Mouse (Mus musculus) kidney, postnatal 36 days (tissue): Measurements from ENCODE around the gene Bdh1.
"Not testable (repeated sequence)": the region's sequence is repeated elsewhere in the genome, so short reads cannot be mapped to it uniquely, and the experiment has no call there.

Source experiments
- DNase-seq, 2 experiments: peaks; one replicate each; pipeline ENCODE4 v3.0.0; 2021 to 2022; ENCODE audit warnings: mixed read lengths in 2 of 2

Bdh1 gene

GRCm38 (mm10) chr16:31422000-31422399 lies at the start of gene Bdh1:
Bdh1 (plus strand) TSS chr16:31422280.
- DNase-seq = peak in 1 of 2 experiments; percentile 50

DNA sequence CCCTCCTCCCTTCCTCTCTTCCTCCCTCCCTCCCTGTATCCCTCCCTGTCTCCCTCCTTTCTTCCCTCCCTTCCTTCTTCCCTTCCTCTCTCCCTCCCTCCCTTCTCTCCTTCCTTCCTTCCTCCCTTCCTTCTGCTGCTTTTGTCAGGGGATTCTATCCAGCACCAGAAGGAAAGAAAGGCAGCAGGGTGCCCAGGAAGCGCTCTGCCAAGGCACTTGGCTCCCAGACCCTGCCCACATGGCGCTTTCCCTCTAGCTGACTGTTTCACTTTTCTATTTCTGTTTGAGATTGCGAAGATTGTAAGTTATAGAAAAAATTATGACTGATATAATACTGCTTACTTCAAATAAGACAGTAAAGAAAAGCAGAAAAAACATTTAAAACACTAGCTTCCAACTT lies 49.8 kb upstream of the Bdh1 start:
- DNase-seq = not testable (repeated sequence)

DNA sequence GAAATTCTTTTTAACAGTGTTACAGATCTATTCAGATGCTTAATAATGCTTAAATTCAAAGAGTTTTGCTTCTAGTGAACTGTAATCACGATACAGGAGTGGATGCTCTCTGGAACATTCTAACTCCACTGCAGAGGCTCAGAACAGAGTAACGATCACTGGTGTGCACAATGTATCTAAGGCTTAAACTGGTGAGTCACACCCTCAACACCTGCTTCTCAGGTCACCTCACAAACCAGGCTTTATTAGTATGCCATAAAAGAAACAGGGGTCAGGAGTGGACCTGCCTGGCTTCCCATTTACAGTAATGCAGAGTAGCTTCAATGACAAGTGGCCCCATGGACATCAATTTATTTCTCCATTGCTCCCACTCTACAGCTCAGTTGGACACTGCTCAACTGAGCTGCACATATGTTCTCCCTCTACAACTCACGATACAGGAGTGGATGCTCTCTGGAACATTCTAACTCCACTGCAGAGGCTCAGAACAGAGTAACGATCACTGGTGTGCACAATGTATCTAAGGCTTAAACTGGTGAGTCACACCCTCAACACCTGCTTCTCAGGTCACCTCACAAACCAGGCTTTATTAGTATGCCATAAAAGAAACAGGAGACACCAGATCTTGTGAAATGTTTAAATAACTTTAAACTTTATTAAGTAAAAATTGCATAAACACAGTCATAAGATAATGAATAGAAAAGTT lies 46.0 kb upstream of the Bdh1 start:
- not testable (repeated sequence) for DNase-seq

DNA sequence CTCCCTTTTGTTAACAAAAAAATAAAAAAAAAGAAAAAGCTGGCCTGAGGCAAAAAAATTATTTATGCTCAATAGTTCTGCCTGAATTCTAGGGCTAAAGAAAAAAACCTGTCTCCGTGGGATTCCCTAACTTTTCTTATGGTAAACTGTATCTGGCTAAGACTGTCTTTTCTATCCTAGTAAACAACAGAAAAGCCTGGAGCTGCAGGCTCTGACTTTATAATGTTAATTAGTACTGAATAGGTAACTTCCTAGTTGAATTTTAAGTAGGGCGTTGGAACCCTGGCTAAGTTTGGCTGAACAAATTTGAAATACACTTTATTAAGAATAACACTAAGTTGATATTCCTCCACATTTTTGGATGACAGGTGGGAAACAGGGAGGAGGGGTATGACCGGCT lies 33.8 kb upstream of the Bdh1 start:
- not testable (repeated sequence) for DNase-seq

- DNase-seq = no peak
These were observed 22.8 kb upstream of the Bdh1 start for GRCm38 (mm10) chr16:31399231-31399630.

GRCm38 (mm10) chr16:31400908-31401692 lies 21.0 kb upstream of the Bdh1 start:
- DNase-seq = no peak

- no peak for DNase-seq
These were observed 20.0 kb upstream of the Bdh1 start for GRCm38 (mm10) chr16:31402096-31402495.

DNA sequence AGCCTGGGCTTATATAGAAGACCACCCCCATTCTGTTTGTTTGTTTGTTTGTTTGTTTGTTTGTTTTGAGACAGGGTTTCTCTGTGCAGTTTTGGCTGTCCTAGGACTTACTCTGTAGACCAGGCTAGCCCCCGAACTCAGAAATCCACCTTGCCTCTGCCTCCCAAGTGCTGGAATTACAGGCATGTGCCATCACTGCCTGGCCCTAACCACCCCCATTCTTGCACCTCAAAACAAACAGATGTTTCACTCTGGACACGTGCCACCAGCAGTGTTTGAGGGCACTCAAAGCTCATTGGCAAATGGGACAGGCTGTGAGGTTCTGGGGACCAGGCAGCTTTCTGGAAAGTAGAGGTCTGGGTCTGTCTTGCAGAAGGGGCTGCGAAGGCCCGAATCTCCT lies 18.1 kb upstream of the Bdh1 start:
- DNase-seq = no peak

DNA sequence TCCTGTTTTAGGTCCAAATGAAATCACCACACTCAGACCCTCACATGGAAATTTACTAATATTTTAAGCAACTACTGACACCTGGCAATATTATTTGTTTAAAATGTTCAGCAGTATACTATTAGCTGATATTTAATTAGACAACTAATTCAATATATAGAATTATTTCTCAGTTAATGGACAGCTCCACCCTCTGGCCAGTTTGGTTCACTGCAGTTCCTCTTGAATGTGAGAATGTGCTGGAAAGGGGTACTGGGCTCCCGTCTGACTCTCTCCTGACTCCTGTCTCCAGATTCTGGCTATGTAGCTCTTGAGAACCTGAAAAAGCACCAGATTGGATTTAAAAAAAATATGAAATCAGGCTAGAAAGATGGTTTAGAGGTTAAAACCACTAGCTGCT lies 17.0 kb upstream of the Bdh1 start:
- DNase-seq = peak in 1 of 2 experiments; percentile 32

- peak; percentile 34 to 53 for DNase-seq
These were observed 14.2 kb upstream of the Bdh1 start for GRCm38 (mm10) chr16:31407872-31408271.

DNA sequence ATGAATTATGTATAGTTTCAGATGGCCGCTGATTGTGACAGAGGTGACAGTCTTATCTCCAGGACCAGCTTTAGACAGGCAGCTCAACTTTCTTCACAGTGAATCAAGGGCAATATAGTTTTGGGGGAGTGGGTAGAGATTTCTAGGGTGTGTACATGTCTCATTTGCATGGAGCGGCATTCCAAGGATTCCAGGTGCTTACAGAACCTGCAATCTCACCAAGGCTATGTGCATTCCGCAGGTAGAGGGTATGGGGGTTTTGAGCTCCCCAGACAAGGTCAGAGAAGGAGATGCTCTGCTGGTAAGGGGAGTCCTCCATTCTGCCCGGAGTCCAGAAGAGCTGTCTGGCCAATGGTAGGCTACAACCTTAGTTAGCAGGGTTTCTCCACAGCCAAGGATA lies 11.1 kb upstream of the Bdh1 start:
- DNase-seq = no peak

DNA sequence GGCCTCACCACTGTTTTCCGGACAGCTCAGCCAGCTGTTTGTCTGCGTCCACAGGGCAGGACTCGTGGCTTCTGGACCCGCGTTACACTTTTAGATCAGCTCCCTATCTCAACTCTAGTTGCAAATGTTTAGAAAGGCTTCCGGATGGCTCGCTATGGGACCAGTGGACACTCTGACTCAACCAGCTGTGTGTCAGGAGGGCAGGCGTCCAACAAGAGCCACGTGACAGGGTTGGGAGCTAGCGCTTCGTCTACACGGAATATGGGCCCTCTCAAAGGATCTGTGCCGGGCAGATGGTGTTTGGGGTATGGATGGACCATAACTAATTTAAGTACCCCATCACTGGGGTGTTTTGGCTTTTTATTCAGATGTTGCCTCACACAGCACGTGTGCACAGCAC lies 9.8 kb upstream of the Bdh1 start:
- DNase-seq = peak in 1 of 2 experiments; percentile 58

GRCm38 (mm10) chr16:31413777-31414176 lies 8.3 kb upstream of the Bdh1 start:
- DNase-seq = no peak

GRCm38 (mm10) chr16:31415885-31416450 lies 6.1 kb upstream of the Bdh1 start:
- no peak for DNase-seq

DNA sequence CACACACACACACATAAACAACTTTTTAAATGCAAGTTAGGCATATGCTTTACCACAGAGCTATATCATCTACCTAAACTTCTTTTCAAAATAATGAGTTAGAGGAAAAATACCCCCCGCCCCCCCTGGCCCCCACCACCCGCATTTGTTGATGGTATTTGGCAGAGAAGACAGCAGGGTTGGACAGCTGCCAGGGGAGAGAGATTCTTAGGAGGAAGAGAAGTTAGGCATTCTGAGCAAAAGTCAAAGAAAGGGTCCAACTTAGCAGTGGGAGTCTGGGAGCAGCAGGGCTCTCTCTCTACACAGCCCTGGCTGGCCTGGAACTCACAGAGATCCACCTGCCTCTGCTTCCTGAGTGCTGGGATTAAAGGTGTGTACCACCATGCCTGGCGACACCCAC lies 3.4 kb upstream of the Bdh1 start:
- peak in 1 of 2 experiments; percentile 58 for DNase-seq

- peak in 1 of 2 experiments; percentile 68 for DNase-seq
These were observed 2.6 kb upstream of the Bdh1 start for GRCm38 (mm10) chr16:31419457-31419856.

DNA sequence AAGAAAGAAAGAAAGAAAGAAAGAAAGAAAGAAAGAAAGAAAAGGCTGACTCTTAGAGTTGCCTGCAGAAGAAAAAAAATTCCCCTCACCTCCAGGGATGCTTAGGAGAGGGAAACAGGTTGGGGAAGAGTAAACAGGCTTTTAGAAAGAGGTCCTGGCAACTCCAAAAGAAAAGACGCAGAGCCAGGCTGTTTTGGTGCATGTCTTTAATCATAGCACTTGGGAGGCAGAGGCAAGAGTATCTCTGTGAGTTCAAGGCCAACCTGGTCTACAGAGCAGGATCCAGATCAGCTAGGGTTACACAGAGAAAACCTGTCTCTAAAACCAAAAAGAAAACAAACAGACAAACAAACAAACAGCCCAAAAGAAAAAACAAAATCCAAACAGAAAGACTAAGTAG lies 642 bp downstream of the Bdh1 start:
- no peak for DNase-seq

DNA sequence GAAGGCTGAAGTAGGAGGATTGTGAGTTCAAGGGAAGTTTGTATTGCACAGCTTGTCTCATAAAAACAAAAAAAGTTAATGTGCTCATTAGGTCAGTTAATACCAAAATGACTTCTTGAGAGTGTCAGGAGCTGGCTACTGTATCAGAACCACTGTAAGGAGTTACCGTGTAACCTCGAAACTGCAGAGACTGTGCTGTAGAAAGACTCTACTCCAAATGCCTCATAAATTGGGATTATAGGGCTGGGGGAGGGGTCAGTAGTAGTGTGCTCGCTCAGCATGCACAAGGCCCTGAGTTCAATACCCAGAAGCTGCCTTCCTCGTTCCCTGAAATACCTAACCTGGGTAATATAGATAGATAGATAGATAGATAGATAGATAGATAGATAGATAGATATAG lies 1.3 kb downstream of the Bdh1 start:
- no peak for DNase-seq

DNA sequence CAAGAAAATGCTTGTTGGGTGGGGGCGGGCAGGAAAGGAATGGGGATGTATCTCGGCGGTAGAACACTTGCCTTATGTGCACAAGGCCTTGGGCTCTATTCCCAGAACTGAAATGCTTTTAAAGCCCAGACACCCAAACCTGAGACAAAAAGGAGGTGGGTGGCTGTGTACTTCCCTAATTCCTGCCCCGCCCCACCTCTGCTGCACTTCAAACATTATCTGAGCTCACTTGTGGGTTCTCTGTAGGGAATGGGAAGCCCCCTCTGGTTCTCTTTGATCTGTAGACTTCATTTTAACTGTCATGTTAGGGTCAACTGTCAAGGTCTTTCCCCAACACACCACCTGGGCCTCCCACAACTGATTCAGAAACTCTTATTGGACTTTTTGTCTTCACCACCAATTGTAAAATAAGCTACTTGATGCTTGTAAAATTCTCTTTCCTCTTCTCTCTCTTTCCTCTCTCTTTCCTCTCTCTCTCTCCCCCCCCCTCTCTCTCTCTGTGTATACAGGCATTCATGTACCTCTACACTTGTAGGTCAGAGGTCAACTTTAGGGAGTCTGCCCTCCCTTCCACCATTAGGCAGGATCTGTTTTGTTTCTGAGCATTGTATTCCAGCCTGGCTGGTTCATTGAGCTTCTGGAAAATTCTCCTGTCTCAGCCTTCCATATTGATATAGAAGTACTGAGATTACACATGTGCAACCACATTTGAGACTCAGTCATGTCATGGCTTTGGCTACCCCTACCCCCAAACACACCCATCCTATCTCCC lies 2.5 kb downstream of the Bdh1 start:
- DNase-seq = no peak

- DNase-seq = peak; percentile 78 to 93
These were observed 3.4 kb downstream of the Bdh1 start for GRCm38 (mm10) chr16:31425508-31425907.

GRCm38 (mm10) chr16:31426496-31427126 lies 4.5 kb downstream of the Bdh1 start:
- no peak for DNase-seq

GRCm38 (mm10) chr16:31428335-31428674 lies 6.2 kb downstream of the Bdh1 start:
- no peak for DNase-seq
